Mouse (Mus musculus): ENCODE data around the gene Pgm2l1.
A peak's percentile ranks its signal among the peaks of the same experiment; 100 is the strongest.

Pgm2l1 gene

DNA sequence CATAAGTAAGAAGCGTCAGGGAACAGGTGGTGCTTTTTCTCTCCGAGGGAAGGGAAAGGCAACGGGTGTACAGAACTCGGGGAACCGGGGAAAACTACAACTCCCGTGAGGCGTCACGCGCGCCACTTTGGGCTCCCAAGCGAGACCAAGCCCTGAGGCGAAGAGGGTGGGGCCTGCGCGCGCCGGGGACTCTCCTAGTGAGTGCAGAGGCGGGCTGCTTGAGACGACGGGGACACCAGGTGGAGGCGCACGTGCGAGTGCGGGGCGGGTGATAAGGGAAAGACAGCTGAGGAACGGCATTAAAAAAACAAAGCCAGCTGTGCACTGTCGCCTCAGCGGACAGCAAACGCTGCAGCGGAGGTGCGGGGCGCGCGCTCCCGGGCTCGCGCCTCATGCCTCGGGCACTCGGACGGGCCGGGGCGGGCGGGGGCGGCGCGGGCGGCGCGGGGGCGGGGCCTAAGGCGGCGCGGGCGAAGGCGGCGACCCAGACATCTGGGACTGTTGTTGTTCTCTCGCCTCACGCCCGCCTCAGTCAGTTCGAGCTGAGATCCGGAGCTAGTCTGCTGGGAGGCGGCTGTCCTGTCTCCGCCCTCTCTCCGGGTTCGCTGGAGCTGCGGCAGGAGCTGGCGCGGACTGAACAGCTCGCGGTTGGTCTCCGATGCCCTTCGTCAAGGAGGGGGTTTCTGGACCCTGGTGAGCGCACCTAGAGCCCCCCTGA, at the start of gene Pgm2l1:
Gene Pgm2l1, plus strand, starts transcription at position 237 of the 718 bp plus-strand sequence.
- Histone ChIP-seq H3K36me3 (ENCODE audit: insufficient read depth, low read length) (no peaks in the 10 kb centered on the region), H3K4me3 (replicated peaks; ENCODE audit: low read length) (peak within 1 kb of the TSS; percentile 97), H3K4me1 (replicated peaks; ENCODE audit: low read depth, low read length) (peaks cover 21% of the 10 kb centered on the region), H3K27me3 (ENCODE audit: insufficient read depth, low read length) (no peaks in the 10 kb centered on the region), H3K9me3 (ENCODE audit: low read length) (no peaks in the 10 kb centered on the region)
- TF ChIP-seq CTCF (conservative IDR thresholded peaks at IDR 0.05; ENCODE audit: low read length) = no peak
- TF ChIP-seq POU5F1 (IDR thresholded peaks at IDR 0.05; ENCODE audit: borderline replicate concordance, low read length) = no peak
- TF ChIP-seq NANOG (IDR thresholded peaks at IDR 0.05; ENCODE audit: borderline replicate concordance, low read length) = no peak

DNA sequence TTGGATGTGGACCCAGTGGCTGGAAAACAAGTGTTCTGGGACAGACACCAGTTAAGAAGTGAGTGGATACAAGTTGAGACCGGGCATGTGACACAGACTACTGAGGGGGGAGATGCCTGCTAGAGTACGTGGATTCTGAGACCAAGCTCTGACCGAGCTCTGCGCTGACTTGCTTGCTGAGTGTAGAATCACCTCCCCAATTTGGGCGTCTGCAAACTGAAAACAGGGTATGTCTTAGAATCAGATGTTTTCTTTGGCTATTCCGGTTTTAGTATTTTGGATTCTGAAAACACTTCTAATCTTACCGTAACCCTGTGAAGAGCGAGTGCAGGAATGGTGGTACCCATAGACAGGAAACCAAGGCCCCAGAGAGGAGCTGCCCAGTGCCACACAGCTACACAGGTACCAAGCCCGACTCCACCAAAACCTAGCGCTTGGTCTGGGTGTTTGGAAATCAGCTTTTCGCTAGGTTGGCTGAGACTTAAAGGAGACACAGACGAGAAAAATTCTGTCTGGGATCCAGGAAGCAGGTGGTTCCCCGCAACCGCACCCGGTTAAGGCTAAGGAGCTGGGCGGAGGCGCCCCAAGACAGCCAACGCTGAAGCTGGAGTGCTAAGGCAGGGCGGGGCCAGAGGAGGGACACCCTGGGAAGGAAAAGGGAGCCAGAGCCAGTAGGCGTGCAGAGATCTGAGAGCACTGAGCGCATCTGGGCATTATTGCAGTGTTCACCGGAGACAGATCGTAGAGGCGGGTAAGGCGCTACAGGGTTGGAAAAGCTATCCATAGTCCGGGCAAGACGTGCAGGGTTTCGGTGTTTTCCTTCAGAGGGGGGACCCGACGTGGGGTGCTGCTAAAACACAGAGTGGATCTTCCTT, 48.9 kb upstream of the Pgm2l1 start:
- H3K4me3 ChIP-seq (replicated peaks; ENCODE audit: low read length) = peak overlapping the region; percentile 68

DNA sequence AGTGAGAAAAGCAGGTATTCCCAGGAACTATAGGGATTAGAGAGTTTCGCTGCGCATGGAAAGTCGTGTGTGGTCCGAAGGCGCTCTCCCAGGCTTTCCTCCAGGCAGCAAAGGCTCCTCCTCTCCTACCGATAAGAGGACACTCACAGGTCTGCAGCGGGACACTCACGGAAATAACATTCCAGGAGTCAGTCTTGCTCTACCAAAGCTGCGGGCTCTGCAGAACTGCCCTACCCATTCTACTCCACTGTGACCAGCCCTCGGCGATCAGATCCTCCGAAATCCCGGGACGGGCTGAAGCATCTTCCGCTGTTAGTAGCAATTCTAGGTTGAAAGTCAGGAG, 48.3 kb upstream of the Pgm2l1 start:
- TF ChIP-seq CTCF (conservative IDR thresholded peaks at IDR 0.05; ENCODE audit: low read length) = no peak
- Histone ChIP-seq H3K36me3 (ENCODE audit: insufficient read depth, low read length) (no peaks in the 10 kb centered on the region), H3K27me3 (ENCODE audit: insufficient read depth, low read length) (peaks cover 81% of the 10 kb centered on the region), H3K4me3 (replicated peaks; ENCODE audit: low read length) (peak overlapping the region; percentile 68), H3K4me1 (replicated peaks; ENCODE audit: low read depth, low read length) (peaks cover 18% of the 10 kb centered on the region), H3K9me3 (ENCODE audit: low read length) (no peaks in the 10 kb centered on the region)

More for the DNA sequence above, 48.9 kb upstream of the Pgm2l1 start:
- Histone ChIP-seq H3K36me3 (ENCODE audit: insufficient read depth, low read length) (no peaks in the 10 kb centered on the region), H3K4me1 (replicated peaks; ENCODE audit: low read depth, low read length) (peaks cover 18% of the 10 kb centered on the region), H3K27me3 (ENCODE audit: insufficient read depth, low read length) (peaks cover 81% of the 10 kb centered on the region), H3K9me3 (ENCODE audit: low read length) (no peaks in the 10 kb centered on the region)
- no peak for TF ChIP-seq NANOG (IDR thresholded peaks at IDR 0.05; ENCODE audit: borderline replicate concordance, low read length)
- TF ChIP-seq CTCF (conservative IDR thresholded peaks at IDR 0.05; ENCODE audit: low read length) = no peak
- no peak for TF ChIP-seq POU5F1 (IDR thresholded peaks at IDR 0.05; ENCODE audit: borderline replicate concordance, low read length)

DNA sequence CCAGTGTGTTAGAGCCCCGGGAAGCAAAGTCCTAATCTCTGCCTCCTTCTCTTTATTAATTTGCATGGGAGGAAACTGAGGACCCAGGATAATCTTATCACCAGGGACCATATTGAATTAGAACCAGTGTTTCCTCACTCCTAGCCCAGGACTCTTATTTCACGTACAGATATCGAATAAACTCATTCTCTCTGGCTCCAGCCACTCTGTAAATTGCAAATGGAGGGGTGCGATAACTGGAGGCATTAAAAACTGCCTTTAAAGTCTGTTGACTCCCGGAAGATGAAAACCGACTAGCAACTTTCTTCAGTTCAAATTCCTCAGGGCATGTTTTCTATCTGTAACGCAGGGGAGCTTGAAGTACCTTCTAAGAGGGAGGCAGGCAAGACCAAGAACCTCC, 47.8 kb upstream of the Pgm2l1 start:
- Histone ChIP-seq H3K4me1 (replicated peaks; ENCODE audit: low read depth, low read length) (peaks cover 18% of the 10 kb centered on the region), H3K4me3 (replicated peaks; ENCODE audit: low read length) (no peak overlapping the region), H3K36me3 (ENCODE audit: insufficient read depth, low read length) (no peaks in the 10 kb centered on the region), H3K27me3 (ENCODE audit: insufficient read depth, low read length) (peaks cover 81% of the 10 kb centered on the region), H3K9me3 (ENCODE audit: low read length) (no peaks in the 10 kb centered on the region)
- TF ChIP-seq CTCF (conservative IDR thresholded peaks at IDR 0.05; ENCODE audit: low read length) (no peak), NANOG (IDR thresholded peaks at IDR 0.05; ENCODE audit: borderline replicate concordance, low read length) (no peak)

DNA sequence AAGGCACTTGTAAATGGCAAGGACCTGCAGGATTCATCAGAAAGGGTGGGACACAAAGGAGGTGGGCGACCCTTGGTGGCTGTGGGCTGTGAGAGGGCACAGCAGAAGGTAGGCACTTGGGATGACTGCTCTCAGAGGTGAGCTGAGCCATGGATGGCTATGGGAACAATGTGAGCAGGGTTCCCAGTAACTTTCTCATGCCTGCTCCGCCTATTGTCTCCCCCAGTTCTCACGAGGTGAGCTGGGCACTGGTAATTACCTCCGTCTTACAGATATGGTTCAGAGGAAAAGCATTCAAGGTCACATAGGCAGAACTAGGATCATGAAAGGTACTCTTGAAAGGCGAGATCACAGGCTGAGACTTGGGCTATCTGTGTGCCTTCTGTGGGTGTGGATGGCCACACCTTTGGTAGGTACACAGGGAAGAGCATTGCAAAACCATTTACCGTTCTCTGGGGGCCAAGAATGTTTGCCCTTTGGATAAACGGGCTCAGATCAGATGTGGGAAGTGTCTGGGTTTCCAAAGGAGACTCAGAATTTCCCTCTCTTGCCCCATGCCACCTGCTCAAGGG, 47.3 kb upstream of the Pgm2l1 start:
- H3K4me1 ChIP-seq (replicated peaks; ENCODE audit: low read depth, low read length) = peaks cover 18% of the 10 kb centered on the region
- peaks cover 77% of the 10 kb centered on the region for H3K27me3 ChIP-seq (ENCODE audit: insufficient read depth, low read length)
- H3K36me3 ChIP-seq (ENCODE audit: insufficient read depth, low read length) = no peaks in the 10 kb centered on the region
- TF ChIP-seq POU5F1 (IDR thresholded peaks at IDR 0.05; ENCODE audit: borderline replicate concordance, low read length) (no peak), NANOG (IDR thresholded peaks at IDR 0.05; ENCODE audit: borderline replicate concordance, low read length) (no peak), CTCF (conservative IDR thresholded peaks at IDR 0.05; ENCODE audit: low read length) (no peak)
- no peaks in the 10 kb centered on the region for H3K9me3 ChIP-seq (ENCODE audit: low read length)
- no peak overlapping the region for H3K4me3 ChIP-seq (replicated peaks; ENCODE audit: low read length)

DNA sequence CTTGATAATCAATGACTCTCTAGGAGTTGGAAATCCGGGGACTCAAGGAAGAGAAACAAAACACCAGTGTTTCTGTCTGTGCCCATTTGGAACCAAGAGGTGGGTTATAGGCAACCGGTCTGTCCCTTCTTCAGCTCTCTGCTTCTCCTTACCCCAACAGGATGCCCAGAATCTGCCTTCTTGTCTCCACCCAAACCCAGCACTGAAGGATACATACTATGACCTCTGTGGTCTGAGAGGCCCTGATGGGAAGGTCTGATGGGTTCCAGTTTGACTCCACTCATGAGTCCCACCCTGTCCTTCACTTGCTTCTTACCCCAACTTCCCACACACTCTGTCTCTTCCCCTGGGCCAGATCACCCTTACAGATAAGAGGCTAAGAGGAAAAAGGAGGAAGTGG, 46.0 kb upstream of the Pgm2l1 start:
- Histone ChIP-seq H3K9me3 (ENCODE audit: low read length) (no peaks in the 10 kb centered on the region), H3K27me3 (ENCODE audit: insufficient read depth, low read length) (peaks cover 66% of the 10 kb centered on the region), H3K4me3 (replicated peaks; ENCODE audit: low read length) (no peak overlapping the region), H3K4me1 (replicated peaks; ENCODE audit: low read depth, low read length) (peaks cover 18% of the 10 kb centered on the region), H3K36me3 (ENCODE audit: insufficient read depth, low read length) (no peaks in the 10 kb centered on the region)
- TF ChIP-seq CTCF (conservative IDR thresholded peaks at IDR 0.05; ENCODE audit: low read length) (no peak), NANOG (IDR thresholded peaks at IDR 0.05; ENCODE audit: borderline replicate concordance, low read length) (no peak), POU5F1 (IDR thresholded peaks at IDR 0.05; ENCODE audit: borderline replicate concordance, low read length) (no peak)

DNA sequence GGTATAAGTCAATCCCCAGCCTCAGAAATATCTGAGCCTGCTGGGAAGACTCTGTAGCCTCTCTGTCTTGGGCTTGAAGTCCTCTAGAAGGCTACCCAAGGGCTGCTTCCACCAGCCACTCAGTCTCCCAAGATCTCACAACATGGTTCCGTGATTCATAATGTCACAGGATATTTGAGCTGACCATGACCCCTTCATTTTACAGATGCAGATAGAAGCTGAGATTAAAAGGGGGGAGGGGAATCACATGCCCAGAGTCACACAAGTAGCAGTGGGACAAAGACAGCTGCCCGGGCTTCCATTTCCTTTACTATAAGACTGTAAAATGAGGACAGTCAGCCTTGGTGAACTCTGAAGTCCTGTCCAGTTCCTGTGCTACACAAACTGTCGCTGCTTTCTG, 45.6 kb upstream of the Pgm2l1 start:
- H3K4me1 ChIP-seq (replicated peaks; ENCODE audit: low read depth, low read length) = peaks cover 18% of the 10 kb centered on the region
- H3K9me3 ChIP-seq (ENCODE audit: low read length) = no peaks in the 10 kb centered on the region
- no peak overlapping the region for H3K4me3 ChIP-seq (replicated peaks; ENCODE audit: low read length)
- TF ChIP-seq POU5F1 (IDR thresholded peaks at IDR 0.05; ENCODE audit: borderline replicate concordance, low read length) (no peak), NANOG (IDR thresholded peaks at IDR 0.05; ENCODE audit: borderline replicate concordance, low read length) (no peak), CTCF (conservative IDR thresholded peaks at IDR 0.05; ENCODE audit: low read length) (no peak)
- H3K36me3 ChIP-seq (ENCODE audit: insufficient read depth, low read length) = no peaks in the 10 kb centered on the region
- H3K27me3 ChIP-seq (ENCODE audit: insufficient read depth, low read length) = peaks cover 64% of the 10 kb centered on the region

DNA sequence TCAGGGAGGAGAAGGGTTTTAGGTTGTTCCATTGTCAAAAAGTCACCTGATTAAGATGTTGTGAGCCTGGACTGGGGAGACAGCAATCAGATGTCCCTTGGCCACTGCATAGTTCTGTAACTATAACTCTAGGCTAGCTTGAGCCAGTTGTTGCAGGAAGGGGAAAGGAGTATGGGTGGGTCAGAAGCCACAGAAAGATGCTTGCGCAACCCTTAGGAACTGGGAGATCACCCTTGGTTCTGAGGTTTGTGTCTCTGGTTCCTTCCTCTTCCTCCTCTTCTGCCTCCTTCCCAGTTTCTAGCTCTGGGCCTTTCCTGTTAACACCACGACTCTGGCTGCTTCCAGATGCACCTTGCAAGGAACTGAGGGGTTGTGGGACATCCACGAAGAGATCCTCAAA, 44.8 kb upstream of the Pgm2l1 start:
- Histone ChIP-seq H3K27me3 (ENCODE audit: insufficient read depth, low read length) (peaks cover 60% of the 10 kb centered on the region), H3K36me3 (ENCODE audit: insufficient read depth, low read length) (no peaks in the 10 kb centered on the region), H3K4me1 (replicated peaks; ENCODE audit: low read depth, low read length) (peaks cover 18% of the 10 kb centered on the region), H3K9me3 (ENCODE audit: low read length) (no peaks in the 10 kb centered on the region), H3K4me3 (replicated peaks; ENCODE audit: low read length) (no peak overlapping the region)
- TF ChIP-seq POU5F1 (IDR thresholded peaks at IDR 0.05; ENCODE audit: borderline replicate concordance, low read length) (no peak), NANOG (IDR thresholded peaks at IDR 0.05; ENCODE audit: borderline replicate concordance, low read length) (no peak), CTCF (conservative IDR thresholded peaks at IDR 0.05; ENCODE audit: low read length) (no peak)
